Comparison of ENCODE assay signal across 8 mouse cellular contexts in the genomic region with DNA sequence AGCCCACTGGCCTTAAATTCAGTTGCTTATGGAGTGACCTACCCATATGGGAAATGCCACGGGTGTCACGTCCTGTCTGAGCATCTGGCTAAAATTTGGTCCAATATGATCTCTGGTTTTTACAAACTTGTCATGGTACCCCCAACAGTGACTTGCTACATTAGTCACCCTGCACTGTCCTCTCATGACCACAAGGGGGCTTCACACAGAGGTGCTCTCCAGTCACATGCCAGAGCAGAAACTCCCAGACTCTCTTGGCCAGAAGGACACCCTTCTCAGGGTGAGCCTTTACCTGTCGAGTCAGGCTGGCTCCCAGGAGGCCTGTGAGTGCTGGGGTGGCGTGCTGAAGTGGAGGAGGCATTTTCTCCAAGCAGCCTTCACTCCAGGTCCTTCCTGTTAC. TPM values are rescaled to one million over a fixed set of nuclear protein-coding genes. Genes with fewer than 3 reads are reported as not detected.
DNase-seq lines count a peak whose midpoint lies in the region; ATAC-seq and TF ChIP-seq lines count a peak whose summit lies in the region.
"Had no signal": no experiment of that assay in that cellular context is flagged by ENCODE, and none has a peak within 500 bp of the region (broad histone marks: within the 10 kb centered on the region; RNA-seq: fewer than 3 reads in every experiment).

No protein-coding gene starts in this region.

- H3K4me3 ChIP-seq in limb, embryonic 10.5 days, result no peak overlapping the region
- H3K4me3 ChIP-seq: midbrain, embryonic 12.5 days had no signal

- no peaks in the 10 kb centered on the region for H3K36me3 ChIP-seq in limb, embryonic 10.5 days
- H3K36me3 ChIP-seq: midbrain, embryonic 12.5 days had no signal

- WGBS in limb, embryonic 10.5 days, result 59% methylated on average over 4 of the region's 4 CpGs

- peaks cover 13% of the 10 kb centered on the region for H3K4me1 ChIP-seq in limb, embryonic 10.5 days

- peak; percentile 80; the same call in 1 of the 2 replicates for TF ChIP-seq CTCF in brain, embryonic 14.5 days (IDR thresholded peaks at IDR 0.05; ENCODE audit: borderline replicate concordance, extremely low read depth, insufficient read depth, insufficient read length)

- DNase-seq in left cerebral cortex, postnatal 4 days, result peak; percentile 33
- DNase-seq in left cerebral cortex, adult 11 months (ENCODE audit: low spot score), result no peak
- peak; percentile 65 for DNase-seq in ES-CJ7 (ENCODE audit: low read depth, low spot score)
- DNase-seq in brain, embryonic 14.5 days (ENCODE audit: low read depth), result peak; percentile 56
- DNase-seq in limb, embryonic 10.5 days (ENCODE audit: low spot score), result peak; percentile 35
- no peak for DNase-seq in adipocyte (ENCODE audit: low spot score)

- intact Hi-C loops in left cerebral cortex, postnatal 4 days (cut with DNase I), result loop anchor here (10.0 kb wide), 1 partner anchor 283 kb away; a partner anchor contains a TSS

- no peaks in the 10 kb centered on the region for H3K27me3 ChIP-seq in limb, embryonic 10.5 days (ENCODE audit: low read depth, poor library complexity, severe bottlenecking)
- H3K27me3 ChIP-seq: midbrain, embryonic 12.5 days had no signal

- no peaks in the 10 kb centered on the region for H3K9me3 ChIP-seq in limb, embryonic 10.5 days (replicated peaks)
- H3K9me3 ChIP-seq: midbrain, embryonic 12.5 days had no signal

- no peak for ATAC-seq in erythroid progenitor cell, adult 5-6 weeks (replicated peaks; ENCODE audit: low FRiP score, poor library complexity, severe bottlenecking)

- no peak for TF ChIP-seq POLR2A in brain, embryonic 14.5 days (IDR thresholded peaks at IDR 0.05; ENCODE audit: borderline replicate concordance, extremely low read depth, insufficient read depth, insufficient read length, poor library complexity, severe bottlenecking)

- no peak overlapping the region for H3K27ac ChIP-seq in limb, embryonic 10.5 days
- H3K27ac ChIP-seq: midbrain, embryonic 12.5 days had no signal

RNA-seq across cellular contexts. Expression of a gene that starts 33.1 kb away (rescaled TPM):
- 10 to 100 TPM; 33.2 to 36.8 TPM for total RNA-seq in left cerebral cortex, postnatal 4 days (2021)
- polyA plus RNA-seq in brain, embryonic 14.5 days (2012; rRNA removed), result 7.7 and 10.7 TPM in 2 replicates
- polyA plus RNA-seq in limb, embryonic 10.5 days (2016; fragmentation: Nextera tagmentation; extraction: Ambion mirVana), result not detected in 2 replicates
- total RNA-seq in erythroid progenitor cell, adult 5-6 weeks (2015; ENCODE audit: low replicate concordance), result 1.7 TPM in 1 of 2 replicates, not detected in the other
- total RNA-seq in erythroid progenitor cell, adult 5-6 weeks (2017; ENCODE audit: low replicate concordance), result 0.08 and 0.77 TPM in 2 replicates

Comparison
In these comparisons a context has a peak if more than half of its experiments do, and no peak if none do; other contexts are left out.
1. DNase-seq: peak in left cerebral cortex, postnatal 4 days (single experiment), ES-CJ7 (single experiment), brain, embryonic 14.5 days (single experiment) and limb, embryonic 10.5 days (single experiment); none in left cerebral cortex, adult 11 months (single experiment) and adipocyte (single experiment).
2. RNA of a gene that starts 33.1 kb away (total RNA-seq): 33.2 to 36.8 TPM in left cerebral cortex, postnatal 4 days; 0.08 to 1.7 TPM in erythroid progenitor cell, adult 5-6 weeks; every median in the first group is over 10 times any median in the second.